Mouse (Mus musculus): ENCODE data around the gene Tmem163.

The Tmem163 gene

GRCm38 (mm10) chr1:127661118-127662012 is 18.0 kb downstream of the Tmem163 start:
- CTCF ChIA-PET = no interaction called here

GRCm38 (mm10) chr1:127651564-127651963 is 27.8 kb downstream of the Tmem163 start:
- CTCF ChIA-PET = no interaction called here

GRCm38 (mm10) chr1:127642976-127643769 is 36.2 kb downstream of the Tmem163 start:
- CTCF ChIA-PET = no interaction called here

GRCm38 (mm10) chr1:127637917-127638316 is 41.4 kb downstream of the Tmem163 start:
- CTCF ChIA-PET = no interaction called here

GRCm38 (mm10) chr1:127627151-127627550 is 52.2 kb downstream of the Tmem163 start:
- CTCF ChIA-PET = no interaction called here

GRCm38 (mm10) chr1:127625577-127626362 is 53.6 kb downstream of the Tmem163 start:
- CTCF ChIA-PET = no interaction called here

GRCm38 (mm10) chr1:127622349-127622748 is 57.0 kb downstream of the Tmem163 start:
- CTCF ChIA-PET = no interaction called here

- CTCF ChIA-PET = no interaction called here
Observed at GRCm38 (mm10) chr1:127619036-127619435, 60.3 kb downstream of the Tmem163 start.

GRCm38 (mm10) chr1:127610378-127610777 is 69.0 kb downstream of the Tmem163 start:
- CTCF ChIA-PET = no interaction called here

- CTCF ChIA-PET = no interaction called here
Observed at GRCm38 (mm10) chr1:127609814-127610213, 69.5 kb downstream of the Tmem163 start.

- CTCF ChIA-PET = no interaction called here
Observed at GRCm38 (mm10) chr1:127608326-127608725, 71.0 kb downstream of the Tmem163 start.

GRCm38 (mm10) chr1:127603697-127604631 is 75.4 kb downstream of the Tmem163 start:
- CTCF ChIA-PET = no interaction called here

- CTCF ChIA-PET = no interaction called here
Observed at GRCm38 (mm10) chr1:127596143-127596542, 83.2 kb downstream of the Tmem163 start.

- CTCF ChIA-PET = no interaction called here
Observed at GRCm38 (mm10) chr1:127595735-127596134, 83.6 kb downstream of the Tmem163 start.

GRCm38 (mm10) chr1:127589542-127589941 is 89.8 kb downstream of the Tmem163 start:
- CTCF ChIA-PET = no interaction called here

GRCm38 (mm10) chr1:127587071-127587470 is 92.3 kb downstream of the Tmem163 start:
- CTCF ChIA-PET = no interaction called here

- CTCF ChIA-PET = interaction anchor here (0.9 kb wide), 1 partner anchor 10 kb away, joined by 3 read pairs; no protein-coding TSS in a partner anchor
Observed at GRCm38 (mm10) chr1:127586156-127586555, 93.2 kb downstream of the Tmem163 start.

GRCm38 (mm10) chr1:127577981-127578380 is 101.4 kb downstream of the Tmem163 start:
- CTCF ChIA-PET = no interaction called here

GRCm38 (mm10) chr1:127577083-127577482 is 102.3 kb downstream of the Tmem163 start:
- CTCF ChIA-PET = interaction anchor here (0.6 kb wide), 2 partner anchors 35 to 63 kb away, joined by 3 to 4 read pairs; no protein-coding TSS in a partner anchor

- CTCF ChIA-PET = interaction anchor here (0.9 kb wide), 1 partner anchor 10 kb away, joined by 3 read pairs; no protein-coding TSS in a partner anchor
Observed at GRCm38 (mm10) chr1:127576563-127576962, 102.8 kb downstream of the Tmem163 start.

- CTCF ChIA-PET = interaction anchor here (0.9 kb wide), 1 partner anchor 10 kb away, joined by 3 read pairs; no protein-coding TSS in a partner anchor
Observed at GRCm38 (mm10) chr1:127576143-127576542, 103.2 kb downstream of the Tmem163 start.

All from spleen, embryonic (tissue).